10 mouse cellular contexts compared by ENCODE assay signal in genomic region chr17:43114086-43114581, GRCm38 (mm10).
DNase-seq lines count a peak whose midpoint lies in the region; ATAC-seq and TF ChIP-seq lines count a peak whose summit lies in the region.
"Had no signal": no experiment of that assay in that cellular context is flagged by ENCODE, and none has a peak within 500 bp of the region (broad histone marks: within the 10 kb centered on the region; RNA-seq: fewer than 3 reads in every experiment).

No protein-coding gene starts in this region.

- intact Hi-C loops in gastrocnemius, postnatal 36 days (cut with DNase I) = no loop called here

- TF ChIP-seq CTCF in brain, embryonic 14.5 days (IDR thresholded peaks at IDR 0.05; ENCODE audit: borderline replicate concordance, extremely low read depth, insufficient read depth, insufficient read length) = no peak

- 0 out of 2 replicates have a peak, but pooled peaks have one; percentile 46 for ATAC-seq in forebrain, embryonic 12.5 days (ENCODE audit: low FRiP score)
- ATAC-seq in kidney, embryonic 15.5 days (replicated peaks; ENCODE audit: low FRiP score) = peak; percentile 53; the same call in 1 of the 2 replicates
- ATAC-seq in midbrain, embryonic 14.5 days (ENCODE audit: low FRiP score, low TSS enrichment) = no peak
- ATAC-seq in erythroblast, adult 5-6 weeks (replicated peaks; ENCODE audit: low FRiP score, poor library complexity, severe bottlenecking) = no peak
- ATAC-seq in megakaryocyte-erythroid progenitor cell, adult 5-6 weeks (replicated peaks; ENCODE audit: low FRiP score, low TSS enrichment, poor library complexity, severe bottlenecking) = no peak

- H3K9ac ChIP-seq in forebrain, embryonic 12.5 days = no peak overlapping the region
- H3K9ac ChIP-seq in kidney, embryonic 15.5 days = no peak overlapping the region
- H3K9ac ChIP-seq in midbrain, embryonic 14.5 days (replicated peaks; ENCODE audit: low read length) = no peak overlapping the region

- no peak overlapping the region for H3K4me3 ChIP-seq in forebrain, embryonic 12.5 days (replicated peaks)
- H3K4me3 ChIP-seq in forebrain, embryonic 10.5 days = no peak overlapping the region
- H3K4me3 ChIP-seq in kidney, embryonic 15.5 days (replicated peaks) = no peak overlapping the region
- no peak overlapping the region for H3K4me3 ChIP-seq in midbrain, embryonic 14.5 days (replicated peaks; ENCODE audit: low read depth, low read length)

- no peaks in the 10 kb centered on the region for H3K27me3 ChIP-seq in forebrain, embryonic 12.5 days
- no peaks in the 10 kb centered on the region for H3K27me3 ChIP-seq in forebrain, embryonic 10.5 days (ENCODE audit: poor library complexity, severe bottlenecking)
- no peaks in the 10 kb centered on the region for H3K27me3 ChIP-seq in kidney, embryonic 15.5 days
- no peaks in the 10 kb centered on the region for H3K27me3 ChIP-seq in midbrain, embryonic 14.5 days (ENCODE audit: control insufficient read depth, insufficient read depth, low read length)

- H3K36me3 ChIP-seq in forebrain, embryonic 12.5 days (replicated peaks) = no peaks in the 10 kb centered on the region
- no peaks in the 10 kb centered on the region for H3K36me3 ChIP-seq in forebrain, embryonic 10.5 days (replicated peaks)
- no peaks in the 10 kb centered on the region for H3K36me3 ChIP-seq in kidney, embryonic 15.5 days
- no peaks in the 10 kb centered on the region for H3K36me3 ChIP-seq in midbrain, embryonic 14.5 days (ENCODE audit: control insufficient read depth, insufficient read depth, low read length)

- no peaks in the 10 kb centered on the region; the same call in 1 of the 2 replicates for H3K4me1 ChIP-seq in forebrain, embryonic 12.5 days
- H3K4me1 ChIP-seq in forebrain, embryonic 10.5 days = no peaks in the 10 kb centered on the region
- peaks cover 24% of the 10 kb centered on the region for H3K4me1 ChIP-seq in kidney, embryonic 15.5 days
- 0 out of 2 replicates have a peak, but pooled peaks cover 3% of the 10 kb centered on the region for H3K4me1 ChIP-seq in midbrain, embryonic 14.5 days (ENCODE audit: control insufficient read depth, insufficient read depth, low read length)

- no peaks in the 10 kb centered on the region for H3K9me3 ChIP-seq in forebrain, embryonic 12.5 days
- H3K9me3 ChIP-seq in forebrain, embryonic 10.5 days = no peaks in the 10 kb centered on the region
- H3K9me3 ChIP-seq in kidney, embryonic 15.5 days (replicated peaks) = no peaks in the 10 kb centered on the region
- H3K9me3 ChIP-seq in midbrain, embryonic 14.5 days (ENCODE audit: control insufficient read depth, low read length) = no peaks in the 10 kb centered on the region

- no peak overlapping the region for H3K27ac ChIP-seq in forebrain, embryonic 12.5 days
- H3K27ac ChIP-seq in forebrain, embryonic 10.5 days = no peak overlapping the region
- H3K27ac ChIP-seq in kidney, embryonic 15.5 days = peak overlapping the region; percentile 67
- H3K27ac ChIP-seq in midbrain, embryonic 14.5 days (replicated peaks; ENCODE audit: low read depth, low read length) = no peak overlapping the region

- H3K4me2 ChIP-seq in forebrain, embryonic 12.5 days = no peak overlapping the region
- no peak overlapping the region for H3K4me2 ChIP-seq in kidney, embryonic 15.5 days
- H3K4me2 ChIP-seq in midbrain, embryonic 14.5 days (ENCODE audit: low read length) = no peak overlapping the region

- 88% methylated on average over 8 of the region's 8 CpGs for WGBS in forebrain, embryonic 12.5 days
- WGBS in forebrain, embryonic 10.5 days = 86% methylated on average over 8 of the region's 8 CpGs
- 50% methylated on average over 8 of the region's 8 CpGs for WGBS in kidney, embryonic 15.5 days
- WGBS in midbrain, embryonic 14.5 days = 69% methylated on average over 8 of the region's 8 CpGs

- no peak for DNase-seq in forebrain, embryonic 10.5 days (ENCODE audit: extremely low spot score, low spot score)
- peak; percentile 67 for DNase-seq in brain, embryonic 14.5 days (ENCODE audit: low read depth)
- peak; percentile 56 for DNase-seq in midbrain, embryonic 14.5 days
- no peak for DNase-seq in gastrocnemius, postnatal 36 days
- DNase-seq: heart, postnatal 36 days; lung, postnatal 14 days had no signal

- no peak for TF ChIP-seq POLR2A in brain, embryonic 14.5 days (IDR thresholded peaks at IDR 0.05; ENCODE audit: borderline replicate concordance, extremely low read depth, insufficient read depth, insufficient read length, poor library complexity, severe bottlenecking)

Comparison
In these comparisons a context has a peak if more than half of its experiments do, and no peak if none do; other contexts are left out.
1. ATAC-seq: peak in forebrain, embryonic 12.5 days (single experiment) and kidney, embryonic 15.5 days (single experiment); none in midbrain, embryonic 14.5 days (single experiment), erythroblast, adult 5-6 weeks (single experiment) and megakaryocyte-erythroid progenitor cell, adult 5-6 weeks (single experiment).
2. DNase-seq: peak in brain, embryonic 14.5 days (single experiment) and midbrain, embryonic 14.5 days (single experiment); none in forebrain, embryonic 10.5 days (single experiment) and gastrocnemius, postnatal 36 days (0 of 2).